Mouse (Mus musculus) heart, adult 9 months (tissue): Measurements from ENCODE around the gene Thrb.

Experiments used
- DNase-seq, 2 experiments: peaks; one replicate each; pipeline ENCODE4 v3.0.0; 2022; ENCODE audit warnings: low spot score in 2 of 2

The Thrb gene

DNA sequence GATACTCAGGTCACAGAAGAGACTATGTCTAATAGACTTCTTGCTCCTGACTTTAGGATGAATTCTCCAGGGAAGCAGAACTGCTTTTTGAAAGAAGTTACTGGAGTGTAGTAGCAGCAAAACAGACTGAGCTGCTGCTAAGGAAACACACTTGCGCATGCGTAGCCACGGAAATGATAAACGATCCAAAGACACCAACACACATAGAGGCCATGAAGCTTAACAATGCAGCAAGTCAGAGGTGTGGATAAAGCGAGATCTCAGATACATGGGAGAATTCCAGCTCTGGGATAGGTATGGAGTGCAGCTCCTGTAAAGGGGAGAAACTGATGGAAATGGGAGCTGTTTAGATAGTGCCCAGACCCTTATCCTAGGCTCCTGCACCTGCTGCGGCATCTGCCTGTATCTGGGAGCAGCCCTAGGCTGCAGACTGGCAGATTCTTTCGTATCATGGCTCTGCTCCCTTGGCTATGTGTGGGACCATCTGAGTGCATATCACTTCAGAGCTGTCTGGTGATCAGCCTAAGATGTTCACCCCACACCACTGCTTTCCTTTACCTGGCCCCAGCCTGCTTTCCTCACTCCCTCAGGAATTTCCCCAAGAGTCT is 53.3 kb downstream of the Thrb start:
- no peak for DNase-seq

DNA sequence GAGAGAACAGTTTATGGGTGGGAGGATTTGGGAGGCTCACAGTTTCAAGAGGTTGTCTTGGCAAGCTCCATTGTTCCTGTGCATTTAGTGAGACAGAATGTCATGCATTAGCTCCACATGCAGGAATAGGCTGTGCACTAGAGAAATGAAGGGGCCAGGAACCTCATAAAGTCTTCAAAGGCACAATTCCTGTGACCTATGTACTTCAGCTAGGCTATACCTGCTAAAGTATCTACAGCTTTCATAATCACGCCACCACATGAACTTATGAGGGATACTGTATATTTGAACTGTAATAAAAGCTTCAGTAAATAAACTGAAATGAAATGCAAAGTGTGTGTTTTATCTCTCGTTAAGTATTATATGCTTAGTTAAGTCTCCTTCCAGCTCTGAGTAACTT is 59.4 kb downstream of the Thrb start:
- DNase-seq: no peak

DNA sequence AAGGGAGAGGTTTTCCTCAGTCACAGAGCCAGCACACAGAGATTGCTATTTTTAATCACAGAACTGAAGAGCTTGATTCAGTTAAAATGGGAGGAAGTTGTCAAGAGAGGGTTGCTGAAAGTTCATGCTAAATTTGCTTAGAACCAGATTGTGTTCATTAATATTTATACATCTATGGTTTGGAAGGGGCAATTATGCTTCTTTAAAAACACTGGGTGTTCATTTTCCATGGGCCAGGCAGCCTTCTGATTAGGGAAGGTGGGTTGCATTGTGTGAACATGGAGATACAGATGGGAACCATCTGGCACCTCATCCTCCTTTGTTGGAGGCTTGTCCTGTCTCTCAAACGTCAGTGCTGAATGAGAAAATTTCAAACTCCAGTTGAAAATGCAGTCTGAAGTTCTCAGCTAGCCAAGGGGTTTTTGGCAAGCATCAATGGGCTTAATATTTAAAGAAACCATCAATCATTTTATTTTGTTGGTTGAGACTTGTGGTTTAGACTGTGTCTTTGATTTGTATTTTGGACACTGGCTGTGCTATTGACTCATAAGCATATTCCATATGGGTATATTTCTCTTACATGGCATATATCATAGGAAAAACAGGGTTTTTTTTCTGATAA is 62.9 kb downstream of the Thrb start:
- no peak for DNase-seq

DNA sequence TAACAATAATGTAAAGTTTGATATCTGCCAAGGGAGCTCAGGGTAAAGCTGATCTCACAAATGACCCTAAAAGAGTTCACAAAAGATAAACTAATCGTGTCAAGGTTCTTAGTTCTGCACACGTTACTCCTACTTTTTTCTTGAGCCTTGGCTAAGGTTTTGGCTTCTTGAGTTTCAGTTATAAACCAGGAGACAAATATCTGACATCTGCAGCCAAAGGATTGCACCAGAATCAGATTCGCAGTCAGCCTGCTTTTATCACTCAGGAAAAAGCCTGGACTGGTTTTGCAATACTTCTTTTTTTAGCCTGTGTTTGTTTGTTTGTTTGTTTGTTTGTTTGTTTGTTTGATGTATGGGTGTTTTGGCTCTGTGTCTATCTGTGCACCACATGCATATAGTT is 64.5 kb downstream of the Thrb start:
- no peak for DNase-seq

DNA sequence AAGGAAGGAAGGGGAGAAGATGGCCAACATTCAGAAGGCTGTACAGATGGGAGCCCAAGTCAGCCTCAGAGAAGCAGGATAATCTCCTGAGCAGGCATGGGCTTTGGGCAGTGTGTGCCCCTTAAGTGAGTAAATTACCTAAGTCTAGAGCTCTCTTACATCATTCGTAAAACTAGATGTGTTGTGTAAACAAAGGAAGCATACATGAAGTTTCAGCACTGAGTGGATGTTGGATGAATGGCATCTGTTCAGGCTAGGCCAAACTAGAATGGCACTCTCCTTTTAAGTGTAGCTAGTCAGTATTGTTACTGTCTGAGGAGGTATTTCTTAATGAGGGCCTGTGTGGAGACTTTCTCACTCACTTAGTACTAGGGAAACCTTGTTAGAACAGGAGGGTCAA is 66.8 kb downstream of the Thrb start:
- DNase-seq: no peak

DNA sequence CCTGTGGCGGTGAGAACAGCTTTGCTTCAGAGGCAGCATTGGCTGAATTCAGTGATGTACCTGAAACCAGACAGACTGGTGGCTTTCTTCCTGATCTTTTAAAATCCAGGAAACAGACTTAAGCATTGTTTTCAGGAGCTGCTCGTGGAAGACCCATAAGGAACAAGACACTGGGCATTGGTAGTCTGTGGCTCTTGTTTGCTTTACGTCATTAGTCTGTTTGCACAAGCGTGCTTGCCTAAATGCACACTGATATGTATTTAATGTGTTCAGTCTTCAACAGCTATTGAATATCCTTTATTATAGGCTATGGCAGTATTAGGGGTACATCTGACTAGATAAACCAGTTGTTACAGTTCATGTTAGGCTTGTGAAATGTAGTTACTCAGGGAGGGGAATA is 67.8 kb downstream of the Thrb start:
- no peak for DNase-seq

DNA sequence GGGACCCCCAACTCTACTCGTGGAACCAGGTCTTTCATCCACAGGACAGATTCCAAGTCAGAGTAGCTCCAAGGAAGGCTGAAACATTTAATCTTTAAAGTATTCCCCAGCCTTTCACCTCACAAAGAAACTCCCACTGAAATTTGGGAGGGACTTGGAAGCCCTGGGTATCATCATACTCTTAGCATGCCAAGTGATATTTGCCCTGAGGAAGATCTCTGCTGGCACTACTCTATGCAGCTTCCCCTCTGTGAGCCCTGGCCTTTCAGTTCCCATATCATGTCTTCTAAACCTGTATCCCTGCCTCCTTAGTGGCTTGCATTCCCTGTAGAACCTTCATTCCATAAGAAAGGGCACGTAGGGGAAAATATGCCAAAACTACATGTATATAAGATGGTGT is 68.8 kb downstream of the Thrb start:
- no peak for DNase-seq

DNA sequence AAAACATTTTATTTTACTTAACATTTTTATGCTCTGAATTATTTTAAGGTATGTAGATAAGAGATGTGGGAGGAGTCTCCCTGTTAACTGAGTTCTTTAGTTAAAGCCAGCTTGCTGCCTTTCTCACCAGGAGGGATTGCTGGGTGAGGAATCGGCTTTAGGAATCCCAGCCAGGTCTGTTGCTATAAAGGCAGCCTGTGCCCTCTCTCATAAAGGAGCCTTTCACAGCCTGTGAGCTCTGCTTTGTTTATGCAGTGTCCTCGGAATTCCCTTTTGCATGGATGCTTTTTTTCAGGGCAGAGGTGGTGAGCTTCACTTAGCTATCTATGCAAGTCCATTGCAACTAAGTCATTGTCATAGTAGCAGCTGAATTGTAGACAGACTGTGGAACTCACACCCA is 71.0 kb downstream of the Thrb start:
- no peak for DNase-seq

DNA sequence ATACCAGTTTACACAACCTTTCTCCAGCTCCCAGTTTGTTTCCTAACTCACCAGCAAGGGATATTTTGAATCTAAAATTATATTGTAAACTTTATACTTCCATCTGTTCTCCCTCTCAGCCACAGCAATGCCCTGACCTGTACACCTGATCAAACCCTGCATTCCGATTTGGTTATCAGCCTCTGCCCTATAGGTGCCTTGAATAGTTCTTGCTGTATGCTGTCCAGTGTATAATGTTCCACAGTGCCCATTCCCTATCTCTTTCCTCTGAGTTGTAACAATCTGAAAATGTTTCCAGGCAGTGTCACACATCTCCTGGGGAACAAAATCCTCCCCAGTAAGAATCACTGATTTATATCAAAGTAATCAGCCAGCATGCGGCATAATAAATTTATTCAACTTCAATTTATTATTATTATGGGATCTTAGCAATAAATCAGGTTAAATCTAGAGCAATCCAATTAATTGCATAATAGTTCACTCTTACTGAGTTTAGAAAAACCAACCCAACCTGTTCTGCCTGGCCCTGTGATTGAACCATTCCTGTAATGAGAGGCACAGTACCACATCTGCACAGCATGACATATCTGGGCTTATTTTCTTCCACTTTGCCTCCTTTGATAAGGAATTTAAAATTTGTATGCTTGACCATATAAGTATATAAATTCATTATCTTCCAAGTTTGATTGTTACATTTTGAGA is 73.2 kb downstream of the Thrb start:
- no peak for DNase-seq

DNA sequence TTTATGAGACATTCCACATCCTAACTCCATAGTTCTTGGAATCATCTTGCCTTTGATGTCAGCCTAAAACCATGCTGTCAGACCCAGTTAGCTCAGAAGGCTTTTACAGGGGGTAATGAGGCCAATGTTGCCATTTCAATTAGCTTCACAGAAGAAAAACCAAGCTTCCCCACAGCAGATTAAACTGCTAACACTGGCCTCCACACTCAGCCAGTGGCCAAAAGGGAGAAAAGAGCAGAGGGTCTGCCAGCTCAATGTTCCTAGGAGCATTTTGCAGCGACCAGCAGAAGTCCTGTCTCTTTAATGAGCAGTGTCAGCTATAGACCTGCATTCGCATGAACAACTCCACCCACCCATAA is 73.7 kb downstream of the Thrb start:
- DNase-seq: no peak

DNA sequence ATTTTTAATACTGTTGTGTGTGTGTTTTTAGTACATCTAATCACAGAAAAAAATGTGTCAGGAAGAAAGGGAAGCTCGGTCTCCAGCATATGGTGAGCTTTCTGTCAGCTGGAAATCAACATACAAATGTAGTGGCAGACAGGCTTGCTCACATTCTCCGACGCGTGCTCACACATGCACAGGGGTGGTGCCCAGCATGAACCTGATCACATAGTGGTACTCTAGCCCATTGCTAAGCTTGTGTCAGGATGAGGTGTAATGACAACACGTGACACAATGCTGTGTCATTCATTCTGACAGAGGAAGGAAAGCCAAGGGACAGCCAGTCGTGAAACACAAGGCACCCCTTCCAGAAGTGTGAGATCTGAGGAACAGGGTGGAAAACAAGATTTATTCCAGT is 75.4 kb downstream of the Thrb start:
- DNase-seq: no peak

DNA sequence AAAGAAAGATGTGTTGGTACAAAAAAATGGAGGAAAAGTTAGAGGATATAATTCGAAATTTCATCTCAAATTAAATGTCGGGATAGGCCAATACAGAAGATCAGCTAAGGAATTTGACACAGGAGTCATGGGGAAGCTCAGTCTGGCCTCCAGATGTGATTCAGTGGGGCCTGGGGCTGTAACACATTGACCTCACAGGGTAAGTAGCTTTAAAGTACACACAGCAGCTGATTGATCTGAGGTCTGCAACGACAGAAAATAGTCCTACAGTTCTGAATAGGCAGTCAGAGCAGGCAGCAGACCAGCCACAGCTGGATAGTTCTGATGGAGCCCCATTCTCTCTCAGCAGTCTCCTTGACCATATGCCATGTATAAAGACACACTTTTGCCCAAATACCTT is 80.8 kb downstream of the Thrb start:
- DNase-seq: no peak

DNA sequence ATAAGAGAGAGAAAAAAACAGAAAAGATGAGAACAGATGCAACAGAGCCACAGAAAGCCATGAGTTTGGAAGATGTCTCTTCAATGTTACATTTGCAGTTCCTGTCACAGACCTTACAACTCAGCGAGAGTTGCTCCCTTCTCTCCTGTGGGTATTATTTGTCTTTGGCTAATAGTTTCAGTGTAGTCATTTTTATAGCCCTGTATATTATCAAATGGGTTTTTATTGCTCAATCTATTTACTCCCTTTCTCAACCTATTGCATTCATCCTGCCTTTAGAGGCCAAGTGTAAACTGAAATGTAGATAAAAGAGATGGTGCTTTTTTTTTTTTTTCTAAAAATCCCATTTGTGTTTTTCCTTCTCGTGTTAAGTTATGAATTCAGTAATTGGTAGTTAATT is 82.2 kb downstream of the Thrb start:
- DNase-seq: no peak

DNA sequence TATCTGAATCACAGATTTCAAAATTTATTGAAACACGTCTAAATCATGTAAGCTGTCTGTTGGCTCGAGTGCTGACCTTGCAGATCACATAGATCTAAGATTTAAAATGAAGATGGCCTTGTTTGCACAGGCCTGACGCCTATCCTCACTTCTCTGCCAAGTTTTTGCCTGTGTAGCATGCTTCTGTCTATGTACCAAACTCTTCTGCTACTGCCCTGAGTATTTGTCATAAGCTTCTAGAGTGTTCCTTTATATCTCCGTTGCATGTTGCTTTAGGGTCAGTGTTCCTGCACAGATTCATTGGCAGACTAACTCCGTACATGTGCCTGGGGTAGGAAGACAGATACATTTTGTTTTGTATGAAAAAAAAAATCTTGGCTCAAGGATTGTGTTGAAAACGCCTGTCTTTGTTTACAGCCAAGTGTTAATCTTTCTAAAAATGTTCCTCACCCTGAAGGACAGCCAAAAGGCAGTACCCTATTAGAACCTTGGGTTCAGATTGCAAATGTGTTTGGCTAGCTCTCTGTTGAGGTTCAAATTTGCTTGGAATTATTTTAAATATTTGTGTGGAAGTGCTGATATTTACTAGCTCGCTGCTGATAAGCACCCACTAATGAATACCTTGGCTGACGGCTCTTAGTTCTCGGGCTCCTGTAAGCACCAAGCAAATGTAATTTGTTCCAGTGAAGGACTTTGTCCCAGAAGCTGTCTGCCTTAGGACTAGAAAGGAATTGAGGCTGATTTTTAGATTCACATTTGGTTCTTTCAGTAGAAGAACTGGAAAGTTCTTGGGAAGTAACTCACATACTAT is 83.0 kb downstream of the Thrb start:
- DNase-seq: peak; percentile 58 to 61

DNA sequence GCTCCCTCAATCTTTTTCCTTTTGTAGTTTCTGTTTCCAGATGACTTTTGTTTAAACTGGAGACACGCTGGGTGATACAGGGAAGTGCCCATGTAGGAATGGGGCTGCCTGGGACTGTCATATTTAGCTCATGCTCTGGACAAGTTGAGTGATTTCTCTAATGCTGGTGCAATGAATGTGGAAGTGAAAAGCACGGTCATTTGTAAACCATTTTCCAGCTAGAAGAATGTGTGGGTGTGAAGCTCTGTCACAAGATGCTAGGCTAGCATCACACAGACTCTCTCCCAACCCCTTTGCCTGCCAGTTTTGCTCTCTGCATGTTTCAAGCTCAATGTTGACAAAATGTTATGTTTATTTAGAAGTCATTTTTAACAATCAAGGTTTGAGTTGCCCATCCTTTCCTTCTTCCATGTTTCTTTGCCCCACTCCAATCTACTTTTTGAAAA is 83.7 kb downstream of the Thrb start:
- DNase-seq: peak; percentile 8 to 18

DNA sequence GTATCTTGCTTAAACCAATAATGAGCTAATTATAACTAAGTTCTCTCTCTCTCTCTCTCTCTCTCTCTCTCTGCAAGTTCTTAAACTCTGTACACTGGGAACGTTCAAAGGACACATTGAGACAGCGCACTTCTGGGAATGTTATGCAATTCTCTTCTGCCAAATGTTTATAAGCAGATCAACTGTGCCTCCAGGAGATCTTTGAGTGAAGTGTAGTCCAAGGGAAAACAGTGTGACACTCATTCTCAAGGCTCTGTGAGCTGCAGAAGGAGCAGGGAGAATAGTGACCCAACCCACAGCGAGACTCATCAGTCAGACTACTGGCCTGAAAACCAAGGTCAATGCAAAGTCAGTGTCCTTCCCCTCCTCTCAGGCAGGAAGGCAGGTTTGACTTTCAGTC is 87.9 kb downstream of the Thrb start:
- DNase-seq: peak in 1 of 2 experiments; percentile 15

DNA sequence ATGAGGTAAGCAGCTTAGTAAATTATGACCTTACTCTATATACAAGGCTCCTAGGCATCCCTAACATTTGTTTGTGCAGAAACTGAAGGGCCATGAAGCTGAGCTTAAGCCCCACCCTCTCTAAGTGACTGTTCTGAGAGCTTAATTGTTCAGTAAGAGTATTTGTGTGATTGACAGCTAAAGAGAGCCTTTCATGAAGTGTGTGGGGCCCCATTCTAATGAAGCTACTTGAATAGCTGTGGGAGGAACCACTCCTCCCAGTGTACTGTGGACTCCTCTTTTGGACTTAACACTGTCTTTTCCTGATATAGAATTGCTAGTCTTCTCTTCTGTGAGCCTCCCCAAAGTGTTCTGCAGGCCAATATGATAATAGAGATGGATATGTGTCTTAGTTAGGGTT is 88.9 kb downstream of the Thrb start:
- no peak for DNase-seq

DNA sequence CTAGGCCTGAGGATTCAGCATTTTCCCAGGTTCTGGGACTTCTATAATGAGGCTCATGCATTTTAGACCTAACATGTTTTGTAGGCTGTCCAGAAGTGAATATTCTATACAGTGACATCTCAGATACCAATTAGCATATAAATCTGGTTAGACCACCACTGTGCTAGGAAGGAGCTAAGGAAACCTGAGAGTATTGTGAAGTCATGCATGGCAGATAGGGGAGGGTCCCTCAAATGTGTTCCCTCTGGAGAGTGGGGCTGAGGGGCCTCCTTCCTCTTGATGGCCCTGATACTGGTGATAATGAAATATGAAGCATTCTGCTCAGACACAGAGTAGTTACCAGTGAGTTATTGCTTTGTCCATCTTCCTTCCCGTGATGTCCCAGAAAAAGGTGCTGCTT is 91.8 kb downstream of the Thrb start:
- no peak for DNase-seq

DNA sequence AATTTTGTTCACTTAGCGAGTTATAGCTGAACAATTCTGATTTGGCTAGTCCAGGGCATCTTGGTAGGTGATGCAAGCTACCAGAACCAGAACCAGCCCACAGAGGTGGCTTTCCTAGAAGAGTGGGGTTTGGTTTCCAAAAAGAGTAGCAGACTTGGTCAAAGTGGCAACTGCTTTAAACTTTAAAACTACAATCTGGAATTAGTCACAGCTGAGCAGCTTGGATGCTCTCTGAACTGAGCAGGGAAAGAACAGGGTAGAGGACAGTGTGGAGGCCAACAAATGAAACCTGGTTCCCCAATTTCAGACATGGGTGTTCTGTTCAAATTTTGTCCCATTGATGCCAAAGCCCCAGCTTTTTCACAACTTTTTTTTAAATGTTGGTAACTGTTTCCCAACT is 93.4 kb downstream of the Thrb start:
- no peak for DNase-seq

DNA sequence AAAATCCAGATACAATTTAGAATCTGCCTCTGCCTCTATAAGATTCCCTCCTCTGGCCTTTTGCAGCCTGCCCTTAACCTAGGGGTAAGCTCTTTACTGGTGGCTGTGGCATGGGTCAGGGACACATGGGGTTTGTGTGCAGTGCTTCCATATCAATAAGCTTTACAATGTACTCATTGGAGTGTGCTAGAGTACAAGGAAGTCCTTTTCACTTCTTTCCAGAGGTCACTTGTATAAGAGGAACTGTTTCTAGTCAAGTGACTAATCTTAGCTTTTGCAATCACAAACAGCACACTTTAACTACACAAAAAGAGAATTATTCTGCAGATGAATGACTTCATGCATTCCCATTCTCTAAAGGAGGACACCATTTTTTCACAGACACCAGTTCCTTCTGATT is 96.7 kb downstream of the Thrb start:
- DNase-seq: no peak

DNA sequence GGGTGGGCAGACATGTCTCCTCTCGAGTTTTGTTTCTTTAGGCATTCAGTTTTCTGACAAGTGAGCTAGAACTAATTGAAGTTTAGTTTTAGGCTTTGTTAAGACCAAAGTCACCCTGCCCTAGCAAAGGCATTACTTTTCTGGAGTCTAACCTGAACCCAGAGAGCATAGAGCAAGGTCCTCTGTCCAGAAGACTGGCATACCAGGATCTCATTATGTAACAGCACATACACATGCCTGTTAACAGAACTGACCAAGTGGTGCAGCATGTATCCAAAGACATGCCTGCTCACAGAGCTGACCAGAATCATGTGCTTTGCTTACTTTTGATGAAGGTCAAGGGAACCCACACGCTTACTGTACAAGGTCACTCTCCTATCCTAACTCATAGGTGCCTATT is 107.9 kb downstream of the Thrb start:
- no peak for DNase-seq

DNA sequence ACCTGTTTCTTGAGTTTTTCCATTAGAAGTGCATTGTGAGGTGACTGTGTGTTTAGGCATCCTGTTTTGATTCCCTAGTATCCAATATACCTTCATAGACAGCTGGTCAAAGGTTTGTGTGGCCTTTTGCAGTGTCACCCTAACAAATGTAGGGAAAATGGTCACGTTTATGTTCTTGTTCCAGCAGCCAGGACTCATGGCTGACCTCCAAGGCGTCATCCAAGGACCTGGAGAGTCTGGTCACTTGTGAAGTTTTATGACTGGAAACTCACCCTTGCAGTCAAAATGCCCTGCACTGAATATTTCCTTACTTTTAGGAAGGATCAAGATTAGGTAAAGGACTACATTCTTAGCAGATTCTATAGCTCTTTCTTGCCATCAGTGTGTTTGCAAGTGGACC is 114.3 kb downstream of the Thrb start:
- DNase-seq: peak in 1 of 2 experiments; percentile 19

DNA sequence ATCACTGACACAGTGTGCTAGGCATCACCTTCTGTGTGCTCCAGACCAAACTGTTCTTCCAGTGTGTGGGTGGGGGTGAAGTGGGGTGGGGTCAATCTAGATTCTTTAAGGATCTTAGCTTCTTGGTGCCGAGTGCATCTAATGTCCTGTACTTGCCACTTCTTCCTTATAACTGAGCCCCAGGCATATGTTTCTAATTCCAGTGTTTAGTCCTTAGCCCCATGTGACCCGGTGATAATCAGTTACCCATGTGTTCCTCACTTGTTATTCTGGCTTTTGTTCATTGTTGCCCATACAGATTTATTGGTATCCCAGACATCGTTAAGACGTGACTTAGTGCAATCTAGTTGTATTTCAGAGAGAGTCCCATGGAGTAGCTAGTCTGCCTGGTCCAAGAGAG is 121.9 kb downstream of the Thrb start:
- DNase-seq: no peak
